Mouse (Mus musculus): ENCODE measurements around the gene Sdhaf1. TPM values are rescaled to one million over a fixed set of nuclear protein-coding genes. Genes with fewer than 3 reads are reported as not detected.

Gene Sdhaf1
- polyA plus RNA-seq, 1 experiment: 13.7 TPM

- H3K36me3 ChIP-seq (replicated peaks; ENCODE audit: low read length): no peaks in the 10 kb centered on the region
- peak overlapping the region; percentile 38 for H3K4me3 ChIP-seq (replicated peaks)
- peaks cover 32% of the 10 kb centered on the region for H3K27me3 ChIP-seq (replicated peaks)
- H3K9me3 ChIP-seq: peaks cover 10% of the 10 kb centered on the region
- TF ChIP-seq GATA1 (IDR thresholded peaks at IDR 0.05; ENCODE audit: borderline replicate concordance, low read length): no peak
- no peak for TF ChIP-seq FLI1 (IDR thresholded peaks at IDR 0.05; ENCODE audit: low read length)
- peaks cover 22% of the 10 kb centered on the region for H3K4me1 ChIP-seq
Measured at GRCm38 (mm10) chr7:30327140-30327539, 3.4 kb upstream of the Sdhaf1 start.

- H3K9me3 ChIP-seq: peaks cover 10% of the 10 kb centered on the region
- TF ChIP-seq GATA1 (IDR thresholded peaks at IDR 0.05; ENCODE audit: borderline replicate concordance, low read length): no peak
- TF ChIP-seq FLI1 (IDR thresholded peaks at IDR 0.05; ENCODE audit: low read length): no peak
- H3K4me3 ChIP-seq (replicated peaks): no peak overlapping the region
- H3K27me3 ChIP-seq (replicated peaks): peaks cover 28% of the 10 kb centered on the region
- no peaks in the 10 kb centered on the region for H3K36me3 ChIP-seq (replicated peaks; ENCODE audit: low read length)
- H3K4me1 ChIP-seq: peaks cover 19% of the 10 kb centered on the region
Measured at GRCm38 (mm10) chr7:30326427-30326826, 2.7 kb upstream of the Sdhaf1 start.

- Histone ChIP-seq H3K9me3 (peaks cover 10% of the 10 kb centered on the region), H3K4me1 (peaks cover 28% of the 10 kb centered on the region), H3K27me3 (replicated peaks) (peaks cover 23% of the 10 kb centered on the region), H3K4me3 (replicated peaks) (peak overlapping the region; percentile 53), H3K36me3 (replicated peaks; ENCODE audit: low read length) (no peaks in the 10 kb centered on the region)
- TF ChIP-seq FLI1 (IDR thresholded peaks at IDR 0.05; ENCODE audit: low read length) (no peak), GATA1 (IDR thresholded peaks at IDR 0.05; ENCODE audit: borderline replicate concordance, low read length) (no peak)
Measured at GRCm38 (mm10) chr7:30325364-30325763, 1.7 kb upstream of the Sdhaf1 start.

- H3K4me1 ChIP-seq: peaks cover 35% of the 10 kb centered on the region
- peaks cover 18% of the 10 kb centered on the region for H3K27me3 ChIP-seq (replicated peaks)
- peaks cover 10% of the 10 kb centered on the region for H3K9me3 ChIP-seq
Measured at GRCm38 (mm10) chr7:30324300-30324944, 727 bp upstream of the Sdhaf1 start.

GRCm38 (mm10) chr7:30322865-30323264 lies 830 bp downstream of the Sdhaf1 start:
- Histone ChIP-seq H3K9me3 (peaks cover 6% of the 10 kb centered on the region), H3K27me3 (replicated peaks) (peaks cover 8% of the 10 kb centered on the region), H3K36me3 (replicated peaks; ENCODE audit: low read length) (peaks cover 4% of the 10 kb centered on the region), H3K4me1 (peaks cover 45% of the 10 kb centered on the region), H3K4me3 (replicated peaks) (peak overlapping the region; percentile 98)
- TF ChIP-seq GATA1 (IDR thresholded peaks at IDR 0.05; ENCODE audit: borderline replicate concordance, low read length) (no peak), FLI1 (IDR thresholded peaks at IDR 0.05; ENCODE audit: low read length) (no peak)

More at GRCm38 (mm10) chr7:30324300-30324944, 727 bp upstream of the Sdhaf1 start:
- peaks cover 4% of the 10 kb centered on the region for H3K36me3 ChIP-seq (replicated peaks; ENCODE audit: low read length)
- TF ChIP-seq FLI1 (IDR thresholded peaks at IDR 0.05; ENCODE audit: low read length) (no peak), GATA1 (IDR thresholded peaks at IDR 0.05; ENCODE audit: borderline replicate concordance, low read length) (no peak)
- H3K4me3 ChIP-seq (replicated peaks): no peak overlapping the region

GRCm38 (mm10) chr7:30322285-30322667 lies 1.4 kb downstream of the Sdhaf1 start:
- peak overlapping the region; percentile 98 for H3K4me3 ChIP-seq (replicated peaks)
- peaks cover 6% of the 10 kb centered on the region for H3K9me3 ChIP-seq
- TF ChIP-seq FLI1 (IDR thresholded peaks at IDR 0.05; ENCODE audit: low read length): no peak
- no peak for TF ChIP-seq GATA1 (IDR thresholded peaks at IDR 0.05; ENCODE audit: borderline replicate concordance, low read length)
- peaks cover 3% of the 10 kb centered on the region for H3K27me3 ChIP-seq (replicated peaks)
- peaks cover 4% of the 10 kb centered on the region for H3K36me3 ChIP-seq (replicated peaks; ENCODE audit: low read length)
- H3K4me1 ChIP-seq: peaks cover 46% of the 10 kb centered on the region

- TF ChIP-seq FLI1 (IDR thresholded peaks at IDR 0.05; ENCODE audit: low read length) (no peak), GATA1 (IDR thresholded peaks at IDR 0.05; ENCODE audit: borderline replicate concordance, low read length) (no peak)
- peaks cover 46% of the 10 kb centered on the region for H3K4me1 ChIP-seq
- peaks cover 6% of the 10 kb centered on the region for H3K9me3 ChIP-seq
- peaks cover 4% of the 10 kb centered on the region for H3K36me3 ChIP-seq (replicated peaks; ENCODE audit: low read length)
- no peaks in the 10 kb centered on the region for H3K27me3 ChIP-seq (replicated peaks)
- H3K4me3 ChIP-seq (replicated peaks): peak within 1 kb of the TSS; percentile 98
Measured at GRCm38 (mm10) chr7:30321539-30322284, 2.0 kb downstream of the Sdhaf1 start, which contains the start of gene E130208F15Rik. TSS of gene E130208F15Rik (plus strand) at chr7:30321740.

GRCm38 (mm10) chr7:30320946-30321345 lies 2.7 kb downstream of the Sdhaf1 start:
- peak overlapping the region; percentile 98 for H3K4me3 ChIP-seq (replicated peaks)
- H3K27me3 ChIP-seq (replicated peaks): no peaks in the 10 kb centered on the region
- H3K36me3 ChIP-seq (replicated peaks; ENCODE audit: low read length): peaks cover 6% of the 10 kb centered on the region
- H3K4me1 ChIP-seq: peaks cover 46% of the 10 kb centered on the region
- H3K9me3 ChIP-seq: peaks cover 6% of the 10 kb centered on the region
- TF ChIP-seq FLI1 (IDR thresholded peaks at IDR 0.05; ENCODE audit: low read length) (no peak), GATA1 (IDR thresholded peaks at IDR 0.05; ENCODE audit: borderline replicate concordance, low read length) (no peak)

- H3K27me3 ChIP-seq (replicated peaks): no peaks in the 10 kb centered on the region
- H3K9me3 ChIP-seq: no peaks in the 10 kb centered on the region
- TF ChIP-seq FLI1 (IDR thresholded peaks at IDR 0.05; ENCODE audit: low read length): no peak
- TF ChIP-seq GATA1 (IDR thresholded peaks at IDR 0.05; ENCODE audit: borderline replicate concordance, low read length): no peak
- peaks cover 14% of the 10 kb centered on the region for H3K36me3 ChIP-seq (replicated peaks; ENCODE audit: low read length)
- H3K4me3 ChIP-seq (replicated peaks): no peak overlapping the region
- peaks cover 56% of the 10 kb centered on the region for H3K4me1 ChIP-seq
Measured at GRCm38 (mm10) chr7:30318142-30318541, 5.6 kb downstream of the Sdhaf1 start.

All from megakaryocyte, embryonic 14.5 days (primary cell).